Mouse (Mus musculus) neural tube, embryonic 14.5 days (tissue): ENCODE measurements at regions not wholly inside any gene's neighbourhood (a gene's known extent, or its start where the extent isn't known, plus 50 kb on each side); places are given as distances from the start of the nearest gene placed in this dataset.

Experiments
- ATAC-seq: fragments of 200-750 bp; cut with Nextera tagmentation; 2 replicates; pipeline ENCODE4 v1.8.0; 2017; ENCODE audit warnings: low read depth, mild to moderate bottlenecking, moderate TSS enrichment, moderate library complexity
- H3K27ac ChIP-seq: fragments of 300-500 bp; sonication (generic); 2 replicates; pipeline ENCODE4 v1.5.1; 2014; ENCODE audit warnings: low read depth, mild to moderate bottlenecking, control low read depth, low read length, moderate library complexity, mixed read lengths
- H3K27me3 ChIP-seq: fragments of 300-500 bp; sonication (generic); 2 replicates; pipeline ENCODE4 v1.6.1; 2014; ENCODE audit warnings: low read length; ENCODE audit not compliant: control insufficient read depth, insufficient read depth
- H3K36me3 ChIP-seq: fragments of 300-500 bp; sonication (generic); 2 replicates; pipeline ENCODE4 v1.6.1; 2014; ENCODE audit warnings: low read length, mixed read lengths; ENCODE audit not compliant: control insufficient read depth, insufficient read depth
- H3K4me1 ChIP-seq: fragments of 300-500 bp; sonication (generic); 2 replicates; pipeline ENCODE4 v1.6.1; 2014; ENCODE audit warnings: low read length; ENCODE audit not compliant: control insufficient read depth, insufficient read depth
- H3K4me2 ChIP-seq: fragments of 300-500 bp; sonication (generic); 2 replicates; pipeline ENCODE4 v1.6.1; 2014; ENCODE audit warnings: mild to moderate bottlenecking, low read depth, low read length, control low read depth
- H3K4me3 ChIP-seq: fragments of 300-500 bp; sonication (generic); 2 replicates; pipeline ENCODE4 v1.5.1; 2014; ENCODE audit warnings: low read depth, low read length, control low read depth, mixed read lengths
- H3K9ac ChIP-seq: fragments of 300-500 bp; sonication (generic); replicated peaks from 2 replicates; pipeline ENCODE4 v1.6.1; 2014; ENCODE audit warnings: low read depth, mild to moderate bottlenecking, control low read depth, low read length, mixed read lengths
- H3K9me3 ChIP-seq: fragments of 300-500 bp; sonication (generic); 2 replicates; pipeline ENCODE4 v1.6.1; 2016; ENCODE audit warnings: low read length; ENCODE audit not compliant: control insufficient read depth
- WGBS: fragments of 180-500 bp; shearing (Covaris S2); extraction: QIAGEN DNeasy Blood & Tissue Kit; methylation state at CpG from one replicate; pipeline ENCODE4 v1.1.7; 2014; 5-methylcytosine and 5-hydroxymethylcytosine counted together

- Histone ChIP-seq H3K4me1 (no peaks in the 10 kb centered on the region), H3K4me2 (no peak overlapping the region), H3K27ac (no peak overlapping the region), H3K9me3 (no peaks in the 10 kb centered on the region), H3K4me3 (no peak overlapping the region), H3K27me3 (no peaks in the 10 kb centered on the region), H3K36me3 (no peaks in the 10 kb centered on the region), H3K9ac (no peak overlapping the region)
- ATAC-seq, result no peak
- WGBS, result 83% methylated on average over 1 of the region's 1 CpGs
Observed at GRCm38 (mm10) chr6:148605226-148605625, 161.0 kb upstream of the Tmtc1 start.

GRCm38 (mm10) chr6:148604790-148605189, 160.6 kb upstream of the Tmtc1 start:
- no peak overlapping the region for H3K9ac ChIP-seq
- H3K4me2 ChIP-seq, result no peak overlapping the region
- no peaks in the 10 kb centered on the region for H3K36me3 ChIP-seq
- H3K4me1 ChIP-seq, result no peaks in the 10 kb centered on the region
- H3K27me3 ChIP-seq, result no peaks in the 10 kb centered on the region
- WGBS, result 0% methylated on average over 1 of the region's 1 CpGs
- no peaks in the 10 kb centered on the region for H3K9me3 ChIP-seq
- ATAC-seq, result peak; percentile 65; the same call in 1 of the 2 replicates
- H3K4me3 ChIP-seq, result no peak overlapping the region
- H3K27ac ChIP-seq, result no peak overlapping the region

GRCm38 (mm10) chr6:148603878-148604277, 159.7 kb upstream of the Tmtc1 start:
- H3K4me3 ChIP-seq, result no peak overlapping the region
- no peak for ATAC-seq
- no peak overlapping the region for H3K9ac ChIP-seq
- peaks cover 7% of the 10 kb centered on the region for H3K4me1 ChIP-seq
- no peaks in the 10 kb centered on the region for H3K9me3 ChIP-seq
- H3K4me2 ChIP-seq, result no peak overlapping the region
- H3K27ac ChIP-seq, result no peak overlapping the region
- H3K27me3 ChIP-seq, result no peaks in the 10 kb centered on the region
- WGBS, result 84% methylated on average over 2 of the region's 2 CpGs
- H3K36me3 ChIP-seq, result no peaks in the 10 kb centered on the region

GRCm38 (mm10) chr6:148603460-148603859, 159.3 kb upstream of the Tmtc1 start:
- H3K9ac ChIP-seq, result no peak overlapping the region
- ATAC-seq, result no peak
- H3K27me3 ChIP-seq, result no peaks in the 10 kb centered on the region
- H3K4me1 ChIP-seq, result peaks cover 7% of the 10 kb centered on the region
- no peak overlapping the region for H3K27ac ChIP-seq
- H3K36me3 ChIP-seq, result no peaks in the 10 kb centered on the region
- 82% methylated on average over 4 of the region's 4 CpGs for WGBS
- no peak overlapping the region for H3K4me3 ChIP-seq
- no peak overlapping the region for H3K4me2 ChIP-seq
- H3K9me3 ChIP-seq, result no peaks in the 10 kb centered on the region

GRCm38 (mm10) chr6:148602894-148603293, 158.7 kb upstream of the Tmtc1 start:
- no peak overlapping the region for H3K4me2 ChIP-seq
- H3K9ac ChIP-seq, result no peak overlapping the region
- peaks cover 11% of the 10 kb centered on the region for H3K4me1 ChIP-seq
- no peaks in the 10 kb centered on the region for H3K9me3 ChIP-seq
- no peak for ATAC-seq
- H3K27me3 ChIP-seq, result no peaks in the 10 kb centered on the region
- no peaks in the 10 kb centered on the region for H3K36me3 ChIP-seq
- H3K27ac ChIP-seq, result no peak overlapping the region
- no peak overlapping the region for H3K4me3 ChIP-seq
- 78% methylated on average over 2 of the region's 2 CpGs for WGBS

- no peak overlapping the region for H3K4me2 ChIP-seq
- no peaks in the 10 kb centered on the region for H3K36me3 ChIP-seq
- H3K4me1 ChIP-seq, result peaks cover 12% of the 10 kb centered on the region
- no peak overlapping the region for H3K27ac ChIP-seq
- no peaks in the 10 kb centered on the region for H3K9me3 ChIP-seq
- 39% methylated on average over 2 of the region's 2 CpGs for WGBS
- H3K27me3 ChIP-seq, result no peaks in the 10 kb centered on the region
- H3K9ac ChIP-seq, result no peak overlapping the region
- ATAC-seq, result no peak
- no peak overlapping the region for H3K4me3 ChIP-seq
Observed at GRCm38 (mm10) chr6:148600934-148601333, 156.7 kb upstream of the Tmtc1 start.

- Histone ChIP-seq H3K4me2 (peak overlapping the region; percentile 32; the same call in 1 of the 2 replicates), H3K36me3 (no peaks in the 10 kb centered on the region), H3K9me3 (no peaks in the 10 kb centered on the region), H3K4me3 (no peak overlapping the region), H3K9ac (no peak overlapping the region), H3K27me3 (no peaks in the 10 kb centered on the region), H3K27ac (peak overlapping the region; percentile 55; the same call in 1 of the 2 replicates), H3K4me1 (peaks cover 12% of the 10 kb centered on the region)
- WGBS, result 65% methylated on average over 4 of the region's 4 CpGs
- ATAC-seq, result no peak
Observed at GRCm38 (mm10) chr6:148599473-148599872, 155.3 kb upstream of the Tmtc1 start.

GRCm38 (mm10) chr6:148598746-148599337, 154.7 kb upstream of the Tmtc1 start:
- ATAC-seq, result peak; percentile 91
- no peaks in the 10 kb centered on the region for H3K9me3 ChIP-seq
- H3K4me3 ChIP-seq, result peak overlapping the region; percentile 7; the same call in 1 of the 2 replicates
- no peak overlapping the region; the same call in 1 of the 2 replicates for H3K9ac ChIP-seq
- H3K27me3 ChIP-seq, result no peaks in the 10 kb centered on the region
- H3K36me3 ChIP-seq, result no peaks in the 10 kb centered on the region
- H3K27ac ChIP-seq, result peak overlapping the region; percentile 55
- WGBS, result 3% methylated on average over 16 of the region's 16 CpGs
- H3K4me1 ChIP-seq, result peaks cover 12% of the 10 kb centered on the region
- peak overlapping the region; percentile 32; the same call in 1 of the 2 replicates for H3K4me2 ChIP-seq

GRCm38 (mm10) chr6:148595009-148595770, 151.0 kb upstream of the Tmtc1 start:
- no peak for ATAC-seq
- Histone ChIP-seq H3K9ac (no peak overlapping the region), H3K4me3 (no peak overlapping the region), H3K4me2 (no peak overlapping the region), H3K9me3 (no peaks in the 10 kb centered on the region), H3K27me3 (no peaks in the 10 kb centered on the region), H3K4me1 (peaks cover 12% of the 10 kb centered on the region), H3K36me3 (no peaks in the 10 kb centered on the region), H3K27ac (no peak overlapping the region)
- 67% methylated on average over 3 of the region's 3 CpGs for WGBS
